Mouse (Mus musculus) neural tube, embryonic 11.5 days (tissue): ENCODE results near the gene Pkm. TPM values are rescaled to one million over a fixed set of nuclear protein-coding genes. Genes with fewer than 3 reads are reported as not detected.

Source experiments
- ATAC-seq: fragments of 200-750 bp; cut with Nextera tagmentation; 2 replicates; pipeline ENCODE4 v1.8.0; 2017; ENCODE audit warnings: moderate number of reproducible peaks, mild to moderate bottlenecking, moderate TSS enrichment, moderate library complexity; ENCODE audit not compliant: insufficient read depth, low FRiP score, low TSS enrichment
- DNase-seq: peaks from one replicate; pipeline ENCODE4 v3.0.0-alpha.2; 2015; ENCODE audit warnings: low spot score
- H3K27ac ChIP-seq: fragments of 300-500 bp; sonication (generic); 2 replicates; pipeline ENCODE4 v1.5.1; 2014; ENCODE audit warnings: low read depth, mild to moderate bottlenecking, low read length
- H3K27me3 ChIP-seq: fragments of 300-500 bp; sonication (generic); 2 replicates; pipeline ENCODE4 v1.6.1; 2014; ENCODE audit warnings: mild to moderate bottlenecking, low read length, mixed read lengths; ENCODE audit not compliant: control insufficient read depth, insufficient read depth
- H3K36me3 ChIP-seq: fragments of 300-500 bp; sonication (generic); 2 replicates; pipeline ENCODE4 v1.6.1; 2014; ENCODE audit warnings: mild to moderate bottlenecking, low read length, moderate library complexity, mixed read lengths; ENCODE audit not compliant: control insufficient read depth, insufficient read depth
- H3K4me1 ChIP-seq: fragments of 300-500 bp; sonication (generic); 2 replicates; pipeline ENCODE4 v1.6.1; 2014; ENCODE audit warnings: low read length, mixed read lengths; ENCODE audit not compliant: control insufficient read depth, insufficient read depth
- H3K4me2 ChIP-seq: fragments of 300-500 bp; sonication (generic); 2 replicates; pipeline ENCODE4 v1.6.1; 2014; ENCODE audit warnings: low read depth, mild to moderate bottlenecking, moderate library complexity
- H3K4me3 ChIP-seq: fragments of 300-500 bp; sonication (generic); 2 replicates; pipeline ENCODE4 v1.5.1; 2014; ENCODE audit warnings: low read depth, low read length
- H3K9ac ChIP-seq: fragments of 300-500 bp; sonication (generic); 2 replicates; pipeline ENCODE4 v1.6.1; 2014; ENCODE audit warnings: mild to moderate bottlenecking, low read length
- H3K9me3 ChIP-seq: fragments of 300-500 bp; sonication (generic); 2 replicates; pipeline ENCODE4 v1.6.1; 2016; ENCODE audit warnings: low read length; ENCODE audit not compliant: control insufficient read depth
- WGBS: fragments of 180-500 bp; shearing (Covaris S2); extraction: QIAGEN DNeasy Blood & Tissue Kit; methylation state at CpG from one replicate; pipeline ENCODE4 v1.1.7; 2014; 5-methylcytosine and 5-hydroxymethylcytosine counted together
- polyA plus RNA-seq: library from polyadenylated mRNA; unstranded; fragments of >200 nt; fragmentation: Nextera tagmentation; extraction: Ambion mirVana; gene quantifications from 2 replicates; pipeline ENCODE4 v1.2.1, GENCODE M21; 2014

Pkm gene
- polyA plus RNA-seq, 1 experiment from 2014 or later: 2,202 TPM

GRCm38 (mm10) chr9:59709225-59709624 is 53.1 kb downstream of the Pkm start:
- H3K36me3 ChIP-seq: no peaks in the 10 kb centered on the region
- WGBS: 84% methylated on average over 3 of the region's 3 CpGs

GRCm38 (mm10) chr9:59716275-59716898 is 60.2 kb downstream of the Pkm start:
- Histone ChIP-seq H3K9me3 (no peaks in the 10 kb centered on the region), H3K9ac (no peak overlapping the region), H3K4me1 (no peaks in the 10 kb centered on the region), H3K36me3 (no peaks in the 10 kb centered on the region), H3K4me3 (no peak overlapping the region), H3K4me2 (no peak overlapping the region), H3K27ac (no peak overlapping the region), H3K27me3 (no peaks in the 10 kb centered on the region)
- 82% methylated on average over 7 of the region's 7 CpGs for WGBS
- DNase-seq (no peak), ATAC-seq (no peak)

More at GRCm38 (mm10) chr9:59709225-59709624, 53.1 kb downstream of the Pkm start:
- no peak overlapping the region for H3K4me2 ChIP-seq
- no peaks in the 10 kb centered on the region for H3K9me3 ChIP-seq
- H3K4me3 ChIP-seq: no peak overlapping the region
- DNase-seq (no peak), ATAC-seq (no peak)
- H3K27me3 ChIP-seq: no peaks in the 10 kb centered on the region
- no peak overlapping the region for H3K27ac ChIP-seq
- no peak overlapping the region for H3K9ac ChIP-seq
- H3K4me1 ChIP-seq: no peaks in the 10 kb centered on the region

GRCm38 (mm10) chr9:59718237-59718636 is 62.1 kb downstream of the Pkm start:
- Histone ChIP-seq H3K4me3 (no peak overlapping the region), H3K9ac (no peak overlapping the region), H3K4me1 (no peaks in the 10 kb centered on the region), H3K9me3 (no peaks in the 10 kb centered on the region), H3K27ac (no peak overlapping the region), H3K27me3 (no peaks in the 10 kb centered on the region), H3K4me2 (no peak overlapping the region), H3K36me3 (no peaks in the 10 kb centered on the region)
- no peak for DNase-seq
- no peak for ATAC-seq
- 92% methylated on average over 4 of the region's 4 CpGs for WGBS

- Histone ChIP-seq H3K36me3 (no peaks in the 10 kb centered on the region), H3K9me3 (no peaks in the 10 kb centered on the region), H3K4me2 (no peak overlapping the region), H3K4me3 (no peak overlapping the region), H3K4me1 (no peaks in the 10 kb centered on the region), H3K9ac (no peak overlapping the region), H3K27me3 (no peaks in the 10 kb centered on the region), H3K27ac (no peak overlapping the region)
- WGBS: 83% methylated on average over 5 of the region's 5 CpGs
- ATAC-seq (no peak), DNase-seq (no peak)
Measured at GRCm38 (mm10) chr9:59721144-59721543, 65.0 kb downstream of the Pkm start.

- H3K9ac ChIP-seq: no peak overlapping the region
- DNase-seq (peak; percentile 78), ATAC-seq (no peak)
- no peak overlapping the region for H3K4me3 ChIP-seq
- H3K27me3 ChIP-seq: no peaks in the 10 kb centered on the region
- H3K4me1 ChIP-seq: no peaks in the 10 kb centered on the region
- 16% methylated on average over 10 of the region's 10 CpGs for WGBS
- no peaks in the 10 kb centered on the region for H3K36me3 ChIP-seq
- no peak overlapping the region for H3K27ac ChIP-seq
- no peak overlapping the region for H3K4me2 ChIP-seq
- no peaks in the 10 kb centered on the region for H3K9me3 ChIP-seq
Measured at GRCm38 (mm10) chr9:59723096-59723657, 67.0 kb downstream of the Pkm start.

- ATAC-seq (no peak), DNase-seq (peak; percentile 25)
- no peaks in the 10 kb centered on the region for H3K36me3 ChIP-seq
- no peak overlapping the region for H3K27ac ChIP-seq
- no peak overlapping the region for H3K4me2 ChIP-seq
- H3K27me3 ChIP-seq: no peaks in the 10 kb centered on the region
- no peak overlapping the region for H3K9ac ChIP-seq
- no peaks in the 10 kb centered on the region for H3K4me1 ChIP-seq
- 67% methylated on average over 8 of the region's 8 CpGs for WGBS
- no peaks in the 10 kb centered on the region for H3K9me3 ChIP-seq
- no peak overlapping the region for H3K4me3 ChIP-seq
Measured at GRCm38 (mm10) chr9:59723791-59724442, 67.7 kb downstream of the Pkm start.

- 86% methylated on average over 10 of the region's 10 CpGs for WGBS
- Histone ChIP-seq H3K27me3 (no peaks in the 10 kb centered on the region), H3K4me1 (no peaks in the 10 kb centered on the region), H3K9me3 (no peaks in the 10 kb centered on the region), H3K36me3 (no peaks in the 10 kb centered on the region), H3K9ac (no peak overlapping the region), H3K4me3 (no peak overlapping the region), H3K4me2 (no peak overlapping the region), H3K27ac (no peak overlapping the region)
- ATAC-seq: no peak
- no peak for DNase-seq
Measured at GRCm38 (mm10) chr9:59725515-59725914, 69.3 kb downstream of the Pkm start.

- Histone ChIP-seq H3K36me3 (no peaks in the 10 kb centered on the region), H3K9me3 (no peaks in the 10 kb centered on the region), H3K4me3 (no peak overlapping the region), H3K27me3 (no peaks in the 10 kb centered on the region), H3K4me1 (no peaks in the 10 kb centered on the region), H3K4me2 (no peak overlapping the region), H3K27ac (no peak overlapping the region), H3K9ac (no peak overlapping the region)
- DNase-seq (no peak), ATAC-seq (no peak)
- 92% methylated on average over 11 of the region's 11 CpGs for WGBS
Measured at GRCm38 (mm10) chr9:59727569-59728286, 71.6 kb downstream of the Pkm start.
